Mouse (Mus musculus) MEL (cell line): ENCODE results near the gene Tmem256.

Source experiments
- CTCF ChIP-seq, 3 experiments: IDR thresholded peaks in 2 of 3; conservative IDR thresholded peaks in 1 of 3; 2 replicates each; pipeline ENCODE4 v1.5.1; 2011 to 2012; ENCODE audit warnings: low read length in 3 of 3, low read depth in 2 of 3, mild to moderate bottlenecking in 2 of 3, improper control_type of control experiment in 1 of 3, inconsistent platforms in 1 of 3, mixed read lengths in 1 of 3, moderate library complexity in 1 of 3; ENCODE audit not compliant: control insufficient read depth in 1 of 3, insufficient read depth in 1 of 3, poor library complexity in 1 of 3, severe bottlenecking in 1 of 3
- EP300 ChIP-seq, 2 experiments: IDR thresholded peaks; 2 replicates each; pipeline ENCODE4 v1.6.1; 2011; ENCODE audit warnings: improper control_type of control experiment in 2 of 2, low read length in 2 of 2, low read depth in 1 of 2, mild to moderate bottlenecking in 1 of 2
- GATA1 ChIP-seq: IDR thresholded peaks from 2 replicates; pipeline ENCODE4 v1.6.1; 2011; ENCODE audit warnings: low read depth, low read length, improper control_type of control experiment
- MYB ChIP-seq: IDR thresholded peaks from 2 replicates; pipeline ENCODE4 v1.6.1; 2011; ENCODE audit warnings: mild to moderate bottlenecking, low read depth, low read length, improper control_type of control experiment
- NRF1 ChIP-seq: IDR thresholded peaks from 2 replicates; pipeline ENCODE4 v1.6.1; 2014; ENCODE audit warnings: low read depth, mild to moderate bottlenecking, inconsistent platforms, low read length, improper control_type of control experiment, moderate library complexity; ENCODE audit not compliant: poor library complexity, insufficient read depth, severe bottlenecking
- POLR2A ChIP-seq, 2 experiments: IDR thresholded peaks; 2 replicates each; pipeline ENCODE4 v1.6.1; 2011 to 2012; ENCODE audit warnings: low read length in 2 of 2, mild to moderate bottlenecking in 2 of 2, control low read depth in 1 of 2, improper control_type of control experiment in 1 of 2, low read depth in 1 of 2, moderate library complexity in 1 of 2; ENCODE audit not compliant: control insufficient read depth in 1 of 2, insufficient read depth in 1 of 2, poor library complexity in 1 of 2
- USF1 ChIP-seq: IDR thresholded peaks from 2 replicates; pipeline ENCODE4 v1.6.1; 2014; ENCODE audit warnings: low read depth, mild to moderate bottlenecking, inconsistent platforms, low read length, improper control_type of control experiment, moderate library complexity
- ZC3H11A ChIP-seq: IDR thresholded peaks from 2 replicates; pipeline ENCODE4 v1.6.1; 2012; ENCODE audit warnings: low read depth, mild to moderate bottlenecking, inconsistent platforms, low read length, improper control_type of control experiment
- ZKSCAN1 ChIP-seq: IDR thresholded peaks from 2 replicates; pipeline ENCODE4 v1.6.1; 2012; ENCODE audit warnings: low read depth, mild to moderate bottlenecking, inconsistent platforms, low read length, improper control_type of control experiment, moderate library complexity
- ZNF384 ChIP-seq: IDR thresholded peaks from 2 replicates; pipeline ENCODE4 v1.6.1; 2012; ENCODE audit warnings: low read depth, mild to moderate bottlenecking, inconsistent platforms, low read length, improper control_type of control experiment

DNA sequence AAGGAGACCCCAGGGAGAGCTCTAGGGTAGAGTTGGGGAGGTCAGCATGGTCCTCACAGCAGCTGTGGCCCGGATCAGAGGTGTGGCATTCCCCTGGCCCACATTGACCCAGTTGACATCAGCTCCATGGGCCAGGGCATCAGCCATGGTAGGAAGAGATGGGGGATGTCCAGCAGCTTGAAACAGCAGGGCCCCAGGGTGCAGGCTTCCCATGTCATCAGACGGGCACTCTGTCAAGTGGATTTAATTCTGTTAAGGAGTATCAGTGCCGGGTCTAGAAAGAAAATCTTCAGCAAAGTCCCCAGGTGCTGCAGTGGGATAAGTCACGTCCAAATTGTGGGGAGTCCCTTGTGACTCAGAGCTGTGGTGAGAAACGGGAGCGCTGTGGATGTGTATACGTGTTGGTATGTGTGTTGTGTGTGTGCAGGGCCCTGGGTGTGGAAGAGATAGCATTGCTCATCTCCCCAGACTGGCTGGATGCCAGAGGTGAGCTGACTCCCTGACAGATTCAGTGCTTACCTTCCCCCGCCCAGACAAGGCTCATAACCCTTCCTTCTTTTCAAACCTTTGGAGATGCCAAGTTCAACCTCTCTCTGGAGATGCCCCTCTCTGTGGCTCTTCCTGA is 45.3 kb downstream of the Tmem256 start:
- TF ChIP-seq ZKSCAN1 (no peak), POLR2A (IDR thresholded peaks at IDR 0.05; ENCODE audit: control insufficient read depth in 1 of 2, insufficient read depth in 1 of 2, low read depth in 1 of 2, low read length in 2 of 2, poor library complexity in 1 of 2) (no peak), EP300 (IDR thresholded peaks at IDR 0.05; ENCODE audit: low read depth in 1 of 2, low read length in 2 of 2) (peak; percentile 75 to 91; a peak in 3 of 4 replicates), USF1 (no peak), NRF1 (no peak), CTCF (IDR thresholded peaks at IDR 0.05 in 2 of 3, conservative IDR thresholded peaks at IDR 0.05 in 1 of 3; ENCODE audit: control insufficient read depth in 1 of 3, insufficient read depth in 1 of 3, low read depth in 2 of 3, low read length in 3 of 3, poor library complexity in 1 of 3, severe bottlenecking in 1 of 3) (no peak), MYB (peak; percentile 50; the same call in 1 of the 2 replicates), GATA1 (peak; percentile 76), ZNF384 (no peak), ZC3H11A (no peak)
